Mouse (Mus musculus) kidney, adult 2 months (tissue): ENCODE measurements around the gene Exosc5. TPM values are rescaled to one million over a fixed set of nuclear protein-coding genes. Genes with fewer than 3 reads are reported as not detected.
A peak's percentile ranks its signal among the peaks of the same experiment; 100 is the strongest.

ENCODE experiments used
- DNase-seq: peaks from one replicate; pipeline ENCODE4 v3.0.0; 2021
- H3K27ac ChIP-seq: fragments of 200-500 bp; 2 replicates; pipeline ENCODE4 v1.5.1; 2012; ENCODE audit warnings: low read depth, low read length, control low read depth, inconsistent platforms; ENCODE audit not compliant: insufficient read depth
- H3K27me3 ChIP-seq: fragments of 200-500 bp; replicated peaks from 2 replicates; pipeline ENCODE4 v1.6.1; 2012; ENCODE audit warnings: mild to moderate bottlenecking, moderate library complexity, low read length, inconsistent platforms; ENCODE audit not compliant: control insufficient read depth, insufficient read depth
- H3K36me3 ChIP-seq: fragments of 200-500 bp; 2 replicates; pipeline ENCODE4 v1.6.1; 2012; ENCODE audit warnings: mild to moderate bottlenecking, moderate library complexity, low read length, inconsistent platforms; ENCODE audit not compliant: control insufficient read depth, insufficient read depth
- H3K4me1 ChIP-seq: fragments of 200-500 bp; 2 replicates; pipeline ENCODE4 v1.6.1; 2011; ENCODE audit warnings: low read length; ENCODE audit not compliant: control insufficient read depth, insufficient read depth
- H3K4me3 ChIP-seq: fragments of 200-500 bp; 2 replicates; pipeline ENCODE4 v1.5.1; 2011; ENCODE audit warnings: mild to moderate bottlenecking, low read depth, low read length, control low read depth; ENCODE audit not compliant: insufficient read depth
- CTCF ChIP-seq: fragments of 200-500 bp; conservative IDR thresholded peaks from 2 replicates; pipeline ENCODE4 v1.5.1; 2011; ENCODE audit warnings: low read depth, mild to moderate bottlenecking, control low read depth, low read length, moderate library complexity, mixed read lengths; ENCODE audit not compliant: insufficient read depth, insufficient read length
- POLR2A ChIP-seq: fragments of 200-500 bp; IDR thresholded peaks from one replicate; pipeline ENCODE4 v1.6.1; 2011; ENCODE audit warnings: low read depth, low read length, control low read depth
- WGBS: fragments of 180-500 bp; shearing (Covaris S2); methylation state at CpG from one replicate; pipeline ENCODE4 v1.1.7; 2018; 5-methylcytosine and 5-hydroxymethylcytosine counted together
- polyA plus RNA-seq: library from polyadenylated mRNA; depleted of rRNA; stranded (reverse); fragments of >200 nt; gene quantifications from 2 replicates; pipeline ENCODE4 v1.2.3, GENCODE M21; 2012; rRNA removed

The Exosc5 gene
- polyA plus RNA-seq, result 64.9 and 70.1 TPM in 2 replicates

DNA sequence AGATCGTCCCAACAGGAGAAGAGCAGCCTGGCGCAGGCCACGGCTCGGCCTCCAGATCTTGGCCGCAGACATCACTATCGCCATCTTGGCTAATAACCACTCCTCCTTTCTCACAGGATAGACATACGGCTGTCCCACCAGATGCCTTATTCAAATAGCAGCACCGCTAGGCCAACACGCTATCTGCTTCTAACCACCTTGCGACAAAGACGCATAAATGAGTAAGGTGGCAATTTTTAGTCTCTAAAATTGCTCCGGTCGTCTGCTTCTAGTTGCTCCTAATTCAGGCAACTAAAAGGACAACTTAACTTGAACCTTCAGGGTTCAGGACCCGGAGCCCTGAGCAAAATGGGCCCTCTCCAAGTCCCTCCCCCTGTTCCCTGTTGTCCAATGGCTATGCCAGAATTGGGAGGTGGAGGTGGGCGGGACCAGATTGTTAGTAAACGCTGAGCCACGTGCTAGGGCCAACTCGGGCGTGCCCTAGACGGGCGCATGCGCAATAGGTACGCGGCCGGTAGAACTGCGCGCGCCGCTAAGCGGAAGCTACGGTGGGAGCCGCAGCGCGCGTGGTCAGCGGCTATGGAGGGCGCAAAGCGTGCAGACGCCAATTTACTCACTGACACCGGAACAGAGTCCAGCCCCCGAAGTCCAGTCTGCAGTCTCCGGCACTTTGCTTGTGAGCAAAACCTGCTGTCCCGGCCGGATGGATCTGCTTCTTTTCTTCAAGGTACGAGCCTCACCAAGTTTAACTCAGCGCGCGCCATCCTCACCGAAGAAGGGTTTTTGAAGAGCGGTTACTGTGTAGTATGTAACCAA, at the start of gene Exosc5, which contains the start of gene Bckdha:
Exosc5 (plus strand) TSS at position 508 of the 816 bp plus-strand sequence.
Bckdha (minus strand) TSS at position 325 of the 816 bp plus-strand sequence.
- Histone ChIP-seq H3K4me1 (peaks cover 21% of the 10 kb centered on the region; the same call in 1 of the 2 replicates), H3K36me3 (no peaks in the 10 kb centered on the region), H3K27ac (peak within 1 kb of the TSS; percentile 98), H3K27me3 (no peaks in the 10 kb centered on the region), H3K4me3 (peak within 1 kb of the TSS; percentile 90)
- TF ChIP-seq CTCF (no peak), POLR2A (peak; percentile 73)
- WGBS, result under 1% methylated on average over 50 of the region's 50 CpGs
- peak; percentile 100 for DNase-seq

DNA sequence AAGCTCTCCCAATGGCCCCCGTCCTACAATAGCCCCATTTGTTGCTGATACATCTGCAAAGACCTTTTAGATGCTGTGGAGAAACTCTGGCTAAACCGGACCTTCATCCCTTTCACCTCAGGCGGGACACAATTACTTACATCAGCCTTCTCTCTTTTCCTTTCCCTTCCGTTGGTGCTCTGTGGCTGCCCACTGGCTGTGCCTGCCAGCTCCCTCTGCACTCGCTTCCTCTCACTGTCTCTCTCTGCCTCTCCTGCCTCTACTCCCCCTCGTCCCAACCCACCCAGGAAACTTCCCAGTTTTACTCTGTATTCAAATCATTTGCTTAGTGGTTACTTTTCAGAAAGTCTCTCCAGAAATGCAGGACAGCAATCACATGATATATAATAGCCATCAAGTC, 48.9 kb upstream of the Exosc5 start:
- 40% methylated on average over 6 of the region's 6 CpGs for WGBS
- DNase-seq, result no peak

DNA sequence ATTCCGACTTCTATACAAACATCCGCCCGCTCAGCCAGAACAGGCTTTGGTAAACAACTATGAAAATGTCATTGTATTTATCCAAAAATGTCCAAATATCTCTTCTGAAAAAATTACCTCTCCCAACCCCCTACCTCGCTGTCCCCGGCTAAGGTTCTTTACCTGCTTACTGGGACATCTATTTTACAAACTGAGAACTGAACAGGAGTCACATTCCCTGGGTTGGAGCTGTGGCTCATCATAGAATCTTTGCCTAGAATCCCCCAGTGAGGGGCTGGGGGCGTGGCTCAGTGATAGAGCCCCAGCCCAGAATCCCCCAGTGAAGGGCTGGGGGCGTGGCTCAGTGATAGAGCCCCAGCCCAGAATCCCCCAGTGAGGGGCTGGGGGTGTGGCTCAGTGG, 47.5 kb upstream of the Exosc5 start:
- TF ChIP-seq CTCF (no peak), POLR2A (no peak)
- H3K4me3 ChIP-seq, result no peak overlapping the region
- no peaks in the 10 kb centered on the region for H3K36me3 ChIP-seq
- DNase-seq, result no peak
- H3K4me1 ChIP-seq, result peaks cover 12% of the 10 kb centered on the region; the same call in 1 of the 2 replicates
- H3K27me3 ChIP-seq, result no peaks in the 10 kb centered on the region
- no peak overlapping the region for H3K27ac ChIP-seq
- 60% methylated on average over 7 of the region's 7 CpGs for WGBS

More for the DNA sequence above, 48.9 kb upstream of the Exosc5 start:
- no peaks in the 10 kb centered on the region for H3K27me3 ChIP-seq
- no peaks in the 10 kb centered on the region for H3K36me3 ChIP-seq
- no peak overlapping the region for H3K4me3 ChIP-seq
- no peak for TF ChIP-seq CTCF
- TF ChIP-seq POLR2A, result no peak
- H3K4me1 ChIP-seq, result peaks cover 7% of the 10 kb centered on the region; the same call in 1 of the 2 replicates
- H3K27ac ChIP-seq, result no peak overlapping the region

DNA sequence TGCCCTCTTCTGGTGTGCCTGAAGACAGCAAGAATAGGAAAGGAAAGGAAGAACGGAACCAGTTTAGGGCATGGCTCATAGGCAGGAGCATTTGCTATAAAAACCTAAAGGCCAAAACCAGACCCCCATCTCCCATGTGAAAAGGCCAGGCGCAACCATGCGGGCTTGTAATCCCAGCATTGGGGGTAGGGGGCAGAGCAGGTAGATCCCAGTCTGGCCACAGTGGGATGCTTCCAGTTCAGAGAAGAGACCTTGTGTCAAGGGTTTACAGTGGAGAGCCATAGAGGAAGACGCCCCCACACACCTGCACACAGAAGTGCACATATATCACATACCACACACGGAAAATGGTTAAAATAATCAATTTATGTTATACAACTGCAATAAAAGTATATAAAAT, 44.9 kb upstream of the Exosc5 start:
- no peak for DNase-seq
- H3K4me3 ChIP-seq, result peak overlapping the region; percentile 4
- H3K27me3 ChIP-seq, result no peaks in the 10 kb centered on the region
- no peak overlapping the region for H3K27ac ChIP-seq
- H3K4me1 ChIP-seq, result peaks cover 10% of the 10 kb centered on the region; the same call in 1 of the 2 replicates
- TF ChIP-seq POLR2A (no peak), CTCF (no peak)
- H3K36me3 ChIP-seq, result no peaks in the 10 kb centered on the region
- WGBS, result 92% methylated on average over 5 of the region's 5 CpGs

DNA sequence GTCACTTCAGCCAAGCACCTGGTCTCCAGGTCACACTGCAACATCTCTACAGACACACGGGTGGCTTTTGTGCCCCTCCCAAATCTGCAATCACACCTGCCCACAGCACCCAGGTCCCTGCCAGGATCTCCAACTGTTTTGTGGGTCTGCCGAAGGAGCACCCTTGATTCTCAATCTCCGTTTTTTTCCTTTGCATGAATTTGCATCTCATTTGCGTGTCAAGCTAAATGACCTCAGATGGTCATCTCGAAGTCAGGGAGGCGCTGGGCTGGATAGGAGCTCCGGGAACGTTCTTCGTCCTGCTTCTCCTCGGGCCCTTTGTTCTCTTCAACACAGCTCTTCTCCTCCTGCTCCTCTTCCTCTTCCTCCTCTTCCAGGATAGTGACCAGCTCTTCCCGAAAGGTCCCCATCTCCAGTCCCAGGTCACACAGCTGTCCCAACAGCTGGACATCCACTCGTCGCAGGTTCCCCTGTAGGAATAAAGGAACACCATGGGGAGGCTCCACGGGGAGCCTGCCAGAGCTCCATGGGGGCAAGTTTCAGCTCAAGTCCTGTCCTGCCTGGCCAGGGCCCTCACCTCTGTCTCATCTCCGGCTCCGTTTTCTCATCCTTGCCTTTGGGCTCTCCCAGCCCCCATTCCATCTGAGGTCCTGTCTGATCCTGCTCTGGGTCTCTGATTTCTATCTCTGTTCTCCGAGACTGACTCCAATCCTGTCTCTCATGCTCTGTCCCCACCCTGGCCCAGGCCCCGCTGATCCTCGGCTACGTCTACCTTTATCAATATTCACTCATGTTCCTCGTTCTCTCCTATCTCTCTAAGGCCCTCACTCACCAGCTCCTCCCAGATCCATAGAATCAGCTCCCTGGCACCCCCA, 43.9 kb upstream of the Exosc5 start:
- peak; percentile 78 for DNase-seq
- no peaks in the 10 kb centered on the region for H3K36me3 ChIP-seq
- WGBS, result 43% methylated on average over 21 of the region's 21 CpGs
- TF ChIP-seq POLR2A (peak; percentile 32), CTCF (no peak)
- H3K4me1 ChIP-seq, result peaks cover 10% of the 10 kb centered on the region; the same call in 1 of the 2 replicates
- no peaks in the 10 kb centered on the region for H3K27me3 ChIP-seq
- peak overlapping the region; percentile 83 for H3K27ac ChIP-seq
- peak overlapping the region; percentile 52 for H3K4me3 ChIP-seq

DNA sequence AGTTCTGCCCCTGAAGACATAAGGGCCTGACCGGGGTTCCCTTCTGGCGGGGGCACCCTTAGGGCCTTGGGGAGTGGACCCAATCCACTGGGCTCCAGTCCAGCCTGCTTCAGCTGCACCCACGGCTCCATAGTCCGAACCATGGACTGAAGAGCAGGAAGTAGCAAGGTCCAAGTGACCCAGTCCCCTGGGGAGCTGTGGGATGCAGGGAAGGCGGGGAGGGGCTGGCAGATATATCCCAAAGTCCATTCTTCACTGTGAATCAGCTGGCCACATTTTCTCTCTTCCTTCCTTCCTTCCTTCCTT, 43.3 kb upstream of the Exosc5 start, which contains the start of gene Erich4:
Erich4 (minus strand) TSS at position 187 of the 306 bp plus-strand sequence.
- Histone ChIP-seq H3K4me3 (peak within 1 kb of the TSS; percentile 52), H3K4me1 (peaks cover 12% of the 10 kb centered on the region; the same call in 1 of the 2 replicates), H3K36me3 (no peaks in the 10 kb centered on the region), H3K27me3 (no peaks in the 10 kb centered on the region), H3K27ac (peak within 1 kb of the TSS; percentile 83)
- TF ChIP-seq CTCF (no peak), POLR2A (no peak)
- peak; percentile 94 for DNase-seq
- 40% methylated on average over 5 of the region's 5 CpGs for WGBS
